ENCODE assay signal across 1 mouse cellular context in genomic region chr14:21830876-21831767, GRCm38 (mm10).
TF ChIP-seq lines count a peak whose summit lies in the region.

No protein-coding gene starts in this region.

TF ChIP-seq in MEL, 35 proteins besides CTCF, POLR2A, EP300 and RAD21 (continued from another document):
- TF ChIP-seq USF1 (IDR thresholded peaks at IDR 0.05; ENCODE audit: low read depth, low read length), result peak; percentile 97
- peak; percentile 30; the same call in 1 of the 2 replicates for TF ChIP-seq ETS1 (IDR thresholded peaks at IDR 0.05; ENCODE audit: low read depth, low read length)
- peak; percentile 68; the same call in 1 of the 2 replicates for TF ChIP-seq TBP (IDR thresholded peaks at IDR 0.05; ENCODE audit: low read depth, low read length)
- no peak for TF ChIP-seq UBTF (IDR thresholded peaks at IDR 0.05; ENCODE audit: borderline replicate concordance, insufficient read depth, low read depth, low read length)
- no peak for TF ChIP-seq SMC3 (IDR thresholded peaks at IDR 0.05; ENCODE audit: low read depth, low read length)
- peak; percentile 75; the same call in 1 of the 2 replicates for TF ChIP-seq MYC (IDR thresholded peaks at IDR 0.05; ENCODE audit: low read depth, low read length)
- peak; percentile 87 for TF ChIP-seq HCFC1 (IDR thresholded peaks at IDR 0.05; ENCODE audit: low read depth, low read length)
- no peak for TF ChIP-seq CHD1 (IDR thresholded peaks at IDR 0.05; ENCODE audit: low read depth, low read length)
- TF ChIP-seq JUND (IDR thresholded peaks at IDR 0.05; ENCODE audit: low read depth, low read length), result no peak
